Mouse (Mus musculus) ovary, postnatal 10 days (tissue): ENCODE data around the gene Slc2a9.

Experiments
- DNase-seq: peaks from one replicate; pipeline ENCODE4 v3.0.0; 2022; ENCODE audit warnings: low spot score

Slc2a9 gene

GRCm38 (mm10) chr5:38469891-38470578, 32.9 kb downstream of the Slc2a9 start:
- peak; percentile 60 for DNase-seq

- DNase-seq = no peak
Measured at GRCm38 (mm10) chr5:38466569-38467110, 36.3 kb downstream of the Slc2a9 start.

GRCm38 (mm10) chr5:38461261-38461660, 41.7 kb downstream of the Slc2a9 start:
- DNase-seq = no peak

- no peak for DNase-seq
Measured at GRCm38 (mm10) chr5:38450936-38451335, 52.0 kb downstream of the Slc2a9 start.

GRCm38 (mm10) chr5:38449607-38450006, 53.3 kb downstream of the Slc2a9 start:
- DNase-seq = no peak

- no peak for DNase-seq
Measured at GRCm38 (mm10) chr5:38448121-38448520, 54.8 kb downstream of the Slc2a9 start.

GRCm38 (mm10) chr5:38446316-38446975, 56.5 kb downstream of the Slc2a9 start:
- no peak for DNase-seq

GRCm38 (mm10) chr5:38441088-38441839, 61.7 kb downstream of the Slc2a9 start:
- no peak for DNase-seq

- DNase-seq = no peak
Measured at GRCm38 (mm10) chr5:38440252-38441005, 62.5 kb downstream of the Slc2a9 start.

- no peak for DNase-seq
Measured at GRCm38 (mm10) chr5:38436681-38437080, 66.3 kb downstream of the Slc2a9 start.

GRCm38 (mm10) chr5:38434875-38435274, 68.1 kb downstream of the Slc2a9 start:
- DNase-seq = no peak

GRCm38 (mm10) chr5:38431201-38431600, 71.7 kb downstream of the Slc2a9 start:
- no peak for DNase-seq

GRCm38 (mm10) chr5:38429106-38429505, 73.8 kb downstream of the Slc2a9 start:
- no peak for DNase-seq

- no peak for DNase-seq
Measured at GRCm38 (mm10) chr5:38427757-38428156, 75.2 kb downstream of the Slc2a9 start.

GRCm38 (mm10) chr5:38425569-38425968, 77.4 kb downstream of the Slc2a9 start:
- no peak for DNase-seq

- DNase-seq = no peak
Measured at GRCm38 (mm10) chr5:38422426-38422825, 80.5 kb downstream of the Slc2a9 start.

- no peak for DNase-seq
Measured at GRCm38 (mm10) chr5:38418799-38419198, 84.1 kb downstream of the Slc2a9 start.

- DNase-seq = no peak
Measured at GRCm38 (mm10) chr5:38403612-38404011, 99.3 kb downstream of the Slc2a9 start.

GRCm38 (mm10) chr5:38402288-38402687, 100.7 kb downstream of the Slc2a9 start:
- no peak for DNase-seq

- no peak for DNase-seq
Measured at GRCm38 (mm10) chr5:38388857-38389256, 114.1 kb downstream of the Slc2a9 start.

GRCm38 (mm10) chr5:38388420-38388823, 114.5 kb downstream of the Slc2a9 start:
- no peak for DNase-seq

- DNase-seq = no peak
Measured at GRCm38 (mm10) chr5:38379970-38380369, 123.0 kb downstream of the Slc2a9 start.
